Mouse (Mus musculus): ENCODE data around the gene Pdf. TPM values are rescaled to one million over a fixed set of nuclear protein-coding genes. Genes with fewer than 3 reads are reported as not detected.

Pdf gene
- polyA plus RNA-seq, 1 experiment from 2014 or later = 45.6 TPM

- H3K9me3 ChIP-seq (ENCODE audit: control insufficient read depth, low read length) = no peaks in the 10 kb centered on the region
- WGBS = 79% methylated on average over 5 of the region's 5 CpGs
- no peaks in the 10 kb centered on the region for H3K27me3 ChIP-seq (ENCODE audit: control insufficient read depth, insufficient read depth, low read length)
- no peak overlapping the region for H3K4me3 ChIP-seq (ENCODE audit: low read depth, low read length)
- H3K27ac ChIP-seq (ENCODE audit: low read depth, low read length) = no peak overlapping the region
- H3K36me3 ChIP-seq (ENCODE audit: control insufficient read depth, insufficient read depth, low read length) = no peaks in the 10 kb centered on the region
- H3K9ac ChIP-seq (ENCODE audit: low read depth, low read length) = no peak overlapping the region
- no peak for DNase-seq (ENCODE audit: low spot score)
- 0 out of 2 replicates have a peak, but pooled peaks cover 4% of the 10 kb centered on the region for H3K4me1 ChIP-seq (replicated peaks; ENCODE audit: control insufficient read depth, insufficient read depth, low read length)
- ATAC-seq (ENCODE audit: low FRiP score) = no peak
- no peak overlapping the region for H3K4me2 ChIP-seq (replicated peaks; ENCODE audit: low read depth, low read length)
Measured at GRCm38 (mm10) chr8:107030058-107030457, 18.4 kb downstream of the Pdf start.

- 0 out of 2 replicates have a peak, but pooled peaks cover 4% of the 10 kb centered on the region for H3K4me1 ChIP-seq (replicated peaks; ENCODE audit: control insufficient read depth, insufficient read depth, low read length)
- WGBS = 88% methylated on average over 3 of the region's 3 CpGs
- H3K9ac ChIP-seq (ENCODE audit: low read depth, low read length) = no peak overlapping the region
- no peak overlapping the region for H3K4me3 ChIP-seq (ENCODE audit: low read depth, low read length)
- H3K4me2 ChIP-seq (replicated peaks; ENCODE audit: low read depth, low read length) = no peak overlapping the region
- no peak overlapping the region for H3K27ac ChIP-seq (ENCODE audit: low read depth, low read length)
- no peaks in the 10 kb centered on the region for H3K27me3 ChIP-seq (ENCODE audit: control insufficient read depth, insufficient read depth, low read length)
- DNase-seq (ENCODE audit: low spot score) (no peak), ATAC-seq (ENCODE audit: low FRiP score) (no peak)
- no peaks in the 10 kb centered on the region for H3K36me3 ChIP-seq (ENCODE audit: control insufficient read depth, insufficient read depth, low read length)
- no peaks in the 10 kb centered on the region for H3K9me3 ChIP-seq (ENCODE audit: control insufficient read depth, low read length)
Measured at GRCm38 (mm10) chr8:107029310-107029709, 19.1 kb downstream of the Pdf start.

GRCm38 (mm10) chr8:107023479-107023878 is 24.9 kb downstream of the Pdf start:
- Histone ChIP-seq H3K27ac (ENCODE audit: low read depth, low read length) (no peak overlapping the region), H3K36me3 (ENCODE audit: control insufficient read depth, insufficient read depth, low read length) (no peaks in the 10 kb centered on the region), H3K4me1 (replicated peaks; ENCODE audit: control insufficient read depth, insufficient read depth, low read length) (no peaks in the 10 kb centered on the region), H3K4me3 (ENCODE audit: low read depth, low read length) (no peak overlapping the region), H3K27me3 (ENCODE audit: control insufficient read depth, insufficient read depth, low read length) (no peaks in the 10 kb centered on the region), H3K4me2 (replicated peaks; ENCODE audit: low read depth, low read length) (no peak overlapping the region), H3K9ac (ENCODE audit: low read depth, low read length) (no peak overlapping the region), H3K9me3 (ENCODE audit: control insufficient read depth, low read length) (no peaks in the 10 kb centered on the region)
- ATAC-seq (ENCODE audit: low FRiP score) (no peak), DNase-seq (ENCODE audit: low spot score) (no peak)
- WGBS = 91% methylated on average over 8 of the region's 8 CpGs

DNA sequence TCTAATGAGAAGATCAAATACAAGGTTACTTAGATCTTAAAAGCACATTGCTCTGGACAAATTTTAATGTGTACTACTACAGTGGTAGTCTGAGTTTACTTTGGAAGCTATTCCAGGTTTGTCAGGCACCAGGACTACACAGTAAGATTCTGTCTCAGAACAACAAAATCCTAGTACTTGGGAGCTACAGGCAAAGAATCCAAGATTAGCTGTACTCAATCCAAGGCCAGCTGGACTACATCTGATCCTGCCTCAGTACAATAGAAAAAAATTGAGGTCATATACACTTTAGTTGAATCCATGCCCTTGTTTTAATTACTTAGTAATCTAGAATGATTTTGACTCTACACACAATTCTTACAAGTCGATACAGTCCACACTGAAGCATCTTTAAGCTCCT is 33.5 kb downstream of the Pdf start:
- DNase-seq (ENCODE audit: low spot score) = no peak
- H3K27me3 ChIP-seq (ENCODE audit: control insufficient read depth, insufficient read depth, low read length) = no peaks in the 10 kb centered on the region
- H3K9me3 ChIP-seq (ENCODE audit: control insufficient read depth, low read length) = no peaks in the 10 kb centered on the region
- H3K27ac ChIP-seq (ENCODE audit: low read depth, low read length) = no peak overlapping the region
- no peak overlapping the region for H3K9ac ChIP-seq (ENCODE audit: low read depth, low read length)
- H3K36me3 ChIP-seq (ENCODE audit: control insufficient read depth, insufficient read depth, low read length) = no peaks in the 10 kb centered on the region
- 83% methylated on average over 1 of the region's 1 CpGs for WGBS
- ATAC-seq (ENCODE audit: low FRiP score) = no peak
- H3K4me1 ChIP-seq (replicated peaks; ENCODE audit: control insufficient read depth, insufficient read depth, low read length) = no peaks in the 10 kb centered on the region
- H3K4me2 ChIP-seq (replicated peaks; ENCODE audit: low read depth, low read length) = no peak overlapping the region
- no peak overlapping the region for H3K4me3 ChIP-seq (ENCODE audit: low read depth, low read length)

- DNase-seq (ENCODE audit: low spot score) = no peak
- Histone ChIP-seq H3K27me3 (ENCODE audit: control insufficient read depth, insufficient read depth, low read length) (no peaks in the 10 kb centered on the region), H3K36me3 (ENCODE audit: control insufficient read depth, insufficient read depth, low read length) (no peaks in the 10 kb centered on the region), H3K4me2 (replicated peaks; ENCODE audit: low read depth, low read length) (no peak overlapping the region), H3K9me3 (ENCODE audit: control insufficient read depth, low read length) (no peaks in the 10 kb centered on the region), H3K4me1 (replicated peaks; ENCODE audit: control insufficient read depth, insufficient read depth, low read length) (no peaks in the 10 kb centered on the region), H3K4me3 (ENCODE audit: low read depth, low read length) (no peak overlapping the region), H3K27ac (ENCODE audit: low read depth, low read length) (no peak overlapping the region), H3K9ac (ENCODE audit: low read depth, low read length) (no peak overlapping the region)
- WGBS = 72% methylated on average over 2 of the region's 2 CpGs
- no peak for ATAC-seq (ENCODE audit: low FRiP score)
Measured at GRCm38 (mm10) chr8:107012666-107013065, 35.7 kb downstream of the Pdf start.

DNA sequence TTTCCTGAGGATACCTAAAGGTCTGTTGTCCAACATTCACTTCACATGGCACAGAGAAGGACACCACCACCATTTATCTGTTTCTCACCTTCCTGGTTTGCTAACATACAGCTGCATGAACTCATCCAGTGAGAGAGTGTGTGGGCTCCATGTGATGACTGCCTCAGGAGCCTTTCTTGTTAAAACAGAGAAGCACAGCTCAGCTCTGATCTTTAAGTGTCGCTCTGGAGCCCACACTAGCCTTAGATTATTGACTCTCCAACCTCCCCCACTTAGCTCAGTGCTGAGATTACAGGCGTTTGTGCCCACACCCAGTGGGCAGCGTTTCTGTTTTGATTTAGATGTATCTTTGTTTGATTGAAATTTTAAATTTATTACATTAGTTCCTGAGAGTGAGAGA is 40.6 kb downstream of the Pdf start:
- DNase-seq (ENCODE audit: low spot score) (no peak), ATAC-seq (ENCODE audit: low FRiP score) (no peak)
- Histone ChIP-seq H3K27ac (ENCODE audit: low read depth, low read length) (no peak overlapping the region), H3K36me3 (ENCODE audit: control insufficient read depth, insufficient read depth, low read length) (no peaks in the 10 kb centered on the region), H3K9ac (ENCODE audit: low read depth, low read length) (no peak overlapping the region), H3K4me1 (replicated peaks; ENCODE audit: control insufficient read depth, insufficient read depth, low read length) (no peaks in the 10 kb centered on the region), H3K9me3 (ENCODE audit: control insufficient read depth, low read length) (no peaks in the 10 kb centered on the region), H3K4me3 (ENCODE audit: low read depth, low read length) (no peak overlapping the region), H3K27me3 (ENCODE audit: control insufficient read depth, insufficient read depth, low read length) (no peaks in the 10 kb centered on the region), H3K4me2 (replicated peaks; ENCODE audit: low read depth, low read length) (no peak overlapping the region)
- 92% methylated on average over 3 of the region's 3 CpGs for WGBS

DNA sequence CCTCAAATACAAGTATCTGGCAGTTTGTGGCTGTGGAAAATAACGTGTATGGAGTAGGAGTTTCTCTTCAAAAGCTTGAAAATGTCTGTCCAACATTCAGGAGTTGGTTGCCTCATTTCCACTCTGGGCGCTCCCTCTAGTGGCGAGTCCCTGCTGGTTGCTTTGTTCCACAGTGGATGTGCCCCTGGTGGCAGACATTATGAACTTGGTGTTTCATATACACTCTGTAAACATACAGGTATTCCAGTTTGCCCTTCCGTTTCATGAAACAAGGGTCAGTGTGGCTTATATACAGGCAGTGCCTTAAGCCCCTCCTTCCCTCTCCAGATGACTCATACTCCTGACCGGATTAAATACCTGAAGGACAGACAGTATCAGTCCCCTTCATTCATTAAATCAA is 45.9 kb downstream of the Pdf start:
- WGBS = 51% methylated on average over 5 of the region's 5 CpGs
- H3K27ac ChIP-seq (ENCODE audit: low read depth, low read length) = no peak overlapping the region
- H3K4me1 ChIP-seq (replicated peaks; ENCODE audit: control insufficient read depth, insufficient read depth, low read length) = no peaks in the 10 kb centered on the region
- no peaks in the 10 kb centered on the region for H3K9me3 ChIP-seq (ENCODE audit: control insufficient read depth, low read length)
- no peaks in the 10 kb centered on the region for H3K36me3 ChIP-seq (ENCODE audit: control insufficient read depth, insufficient read depth, low read length)
- H3K4me3 ChIP-seq (ENCODE audit: low read depth, low read length) = no peak overlapping the region
- DNase-seq (ENCODE audit: low spot score) (peak; percentile 89), ATAC-seq (ENCODE audit: low FRiP score) (no peak)
- H3K27me3 ChIP-seq (ENCODE audit: control insufficient read depth, insufficient read depth, low read length) = no peaks in the 10 kb centered on the region
- H3K9ac ChIP-seq (ENCODE audit: low read depth, low read length) = no peak overlapping the region
- H3K4me2 ChIP-seq (replicated peaks; ENCODE audit: low read depth, low read length) = no peak overlapping the region

- no peak overlapping the region for H3K9ac ChIP-seq (ENCODE audit: low read depth, low read length)
- no peaks in the 10 kb centered on the region for H3K36me3 ChIP-seq (ENCODE audit: control insufficient read depth, insufficient read depth, low read length)
- H3K4me1 ChIP-seq (replicated peaks; ENCODE audit: control insufficient read depth, insufficient read depth, low read length) = no peaks in the 10 kb centered on the region
- no peaks in the 10 kb centered on the region for H3K27me3 ChIP-seq (ENCODE audit: control insufficient read depth, insufficient read depth, low read length)
- no peaks in the 10 kb centered on the region for H3K9me3 ChIP-seq (ENCODE audit: control insufficient read depth, low read length)
- 93% methylated on average over 1 of the region's 1 CpGs for WGBS
- H3K4me2 ChIP-seq (replicated peaks; ENCODE audit: low read depth, low read length) = no peak overlapping the region
- H3K4me3 ChIP-seq (ENCODE audit: low read depth, low read length) = no peak overlapping the region
- DNase-seq (ENCODE audit: low spot score) = no peak
- no peak overlapping the region for H3K27ac ChIP-seq (ENCODE audit: low read depth, low read length)
- ATAC-seq (ENCODE audit: low FRiP score) = no peak
Measured at GRCm38 (mm10) chr8:106999068-106999467, 49.3 kb downstream of the Pdf start.

GRCm38 (mm10) chr8:106997416-106997815 is 51.0 kb downstream of the Pdf start:
- Histone ChIP-seq H3K4me1 (replicated peaks; ENCODE audit: control insufficient read depth, insufficient read depth, low read length) (no peaks in the 10 kb centered on the region), H3K36me3 (ENCODE audit: control insufficient read depth, insufficient read depth, low read length) (no peaks in the 10 kb centered on the region), H3K27ac (ENCODE audit: low read depth, low read length) (no peak overlapping the region), H3K4me2 (replicated peaks; ENCODE audit: low read depth, low read length) (no peak overlapping the region), H3K9me3 (ENCODE audit: control insufficient read depth, low read length) (no peaks in the 10 kb centered on the region), H3K27me3 (ENCODE audit: control insufficient read depth, insufficient read depth, low read length) (no peaks in the 10 kb centered on the region), H3K4me3 (ENCODE audit: low read depth, low read length) (no peak overlapping the region), H3K9ac (ENCODE audit: low read depth, low read length) (no peak overlapping the region)
- WGBS = 90% methylated on average over 4 of the region's 4 CpGs
- no peak for DNase-seq (ENCODE audit: low spot score)
- ATAC-seq (ENCODE audit: low FRiP score) = no peak
